Mouse (Mus musculus): Measurements from ENCODE around the gene Akap1.
A peak's percentile ranks its signal among the peaks of the same experiment; 100 is the strongest.

Gene Akap1

GRCm38 (mm10) chr11:88878011-88878410 is 13.6 kb upstream of the Akap1 start:
- DNase-seq (ENCODE audit: low spot score in 2 of 2), result no peak

GRCm38 (mm10) chr11:88873667-88874030 is 9.3 kb upstream of the Akap1 start:
- no peak for DNase-seq (ENCODE audit: low spot score in 2 of 2)

GRCm38 (mm10) chr11:88873027-88873666 is 8.8 kb upstream of the Akap1 start:
- no peak for DNase-seq (ENCODE audit: low spot score in 2 of 2)

GRCm38 (mm10) chr11:88869443-88869842 is 5.1 kb upstream of the Akap1 start:
- no peak for DNase-seq (ENCODE audit: low spot score in 2 of 2)

GRCm38 (mm10) chr11:88863904-88864457 is 405 bp downstream of the Akap1 start:
- peak in 1 of 2 experiments; percentile 42 for DNase-seq (ENCODE audit: low spot score in 2 of 2)

GRCm38 (mm10) chr11:88863071-88863903 is 1.1 kb downstream of the Akap1 start:
- DNase-seq (ENCODE audit: low spot score in 2 of 2), result peak in 1 of 2 experiments; percentile 33

GRCm38 (mm10) chr11:88862355-88862754 is 2.0 kb downstream of the Akap1 start:
- no peak for DNase-seq (ENCODE audit: low spot score in 2 of 2)

- no peak for DNase-seq (ENCODE audit: low spot score in 2 of 2)
Observed at GRCm38 (mm10) chr11:88861060-88861459, 3.3 kb downstream of the Akap1 start.

- DNase-seq (ENCODE audit: low spot score in 2 of 2), result no peak
Observed at GRCm38 (mm10) chr11:88860641-88861040, 3.7 kb downstream of the Akap1 start.

GRCm38 (mm10) chr11:88857311-88858005 is 6.9 kb downstream of the Akap1 start:
- no peak for DNase-seq (ENCODE audit: low spot score in 2 of 2)

GRCm38 (mm10) chr11:88856383-88856782 is 8.0 kb downstream of the Akap1 start:
- no peak for DNase-seq (ENCODE audit: low spot score in 2 of 2)

GRCm38 (mm10) chr11:88855795-88856194 is 8.6 kb downstream of the Akap1 start:
- DNase-seq (ENCODE audit: low spot score in 2 of 2), result no peak

- DNase-seq (ENCODE audit: low spot score in 2 of 2), result no peak
Observed at GRCm38 (mm10) chr11:88853588-88853987, 10.8 kb downstream of the Akap1 start.

GRCm38 (mm10) chr11:88852806-88853205 is 11.6 kb downstream of the Akap1 start:
- no peak for DNase-seq (ENCODE audit: low spot score in 2 of 2)

GRCm38 (mm10) chr11:88851049-88851825 is 13.1 kb downstream of the Akap1 start:
- no peak for DNase-seq (ENCODE audit: low spot score in 2 of 2)

- no peak for DNase-seq (ENCODE audit: low spot score in 2 of 2)
Observed at GRCm38 (mm10) chr11:88849732-88850131, 14.7 kb downstream of the Akap1 start.

- no peak for DNase-seq (ENCODE audit: low spot score in 2 of 2)
Observed at GRCm38 (mm10) chr11:88849284-88849683, 15.1 kb downstream of the Akap1 start.

- peak in 1 of 2 experiments; percentile 41 for DNase-seq (ENCODE audit: low spot score in 2 of 2)
Observed at GRCm38 (mm10) chr11:88848590-88848989, 15.8 kb downstream of the Akap1 start.

GRCm38 (mm10) chr11:88847281-88848006 is 16.9 kb downstream of the Akap1 start:
- DNase-seq (ENCODE audit: low spot score in 2 of 2), result no peak

- no peak for DNase-seq (ENCODE audit: low spot score in 2 of 2)
Observed at GRCm38 (mm10) chr11:88844384-88844783, 20.0 kb downstream of the Akap1 start.

GRCm38 (mm10) chr11:88843305-88843704 is 21.1 kb downstream of the Akap1 start:
- no peak for DNase-seq (ENCODE audit: low spot score in 2 of 2)
